Mouse (Mus musculus) small intestine, adult 2 months (tissue): ENCODE data around the gene Myt1l. TPM values are rescaled to one million over a fixed set of nuclear protein-coding genes. Genes with fewer than 3 reads are reported as not detected.

Experiments used
- H3K27ac ChIP-seq: fragments of 200-500 bp; 2 replicates; pipeline ENCODE4 v1.5.1; 2012; ENCODE audit warnings: low read depth, low read length, control low read depth, inconsistent platforms; ENCODE audit not compliant: insufficient read depth
- H3K27me3 ChIP-seq: fragments of 200-500 bp; 2 replicates; pipeline ENCODE4 v1.6.1; 2012; ENCODE audit warnings: mild to moderate bottlenecking, moderate library complexity, low read length, inconsistent platforms; ENCODE audit not compliant: control insufficient read depth, insufficient read depth
- H3K36me3 ChIP-seq: fragments of 200-500 bp; 2 replicates; pipeline ENCODE4 v1.6.1; 2012; ENCODE audit warnings: mild to moderate bottlenecking, low read length, control low read depth, inconsistent platforms; ENCODE audit not compliant: control insufficient read depth, insufficient read depth
- H3K4me1 ChIP-seq: fragments of 200-500 bp; 2 replicates; pipeline ENCODE4 v1.6.1; 2012; ENCODE audit warnings: low read length, inconsistent platforms, mixed read lengths; ENCODE audit not compliant: control insufficient read depth, insufficient read depth, insufficient read length
- H3K4me3 ChIP-seq: fragments of 200-500 bp; 2 replicates; pipeline ENCODE4 v1.5.1; 2012; ENCODE audit warnings: low read depth, mild to moderate bottlenecking, control low read depth, inconsistent platforms, low read length, moderate library complexity
- CTCF ChIP-seq: fragments of 200-500 bp; IDR thresholded peaks from 2 replicates; pipeline ENCODE4 v1.5.1; 2012; ENCODE audit warnings: low read depth, mild to moderate bottlenecking, control low read depth, inconsistent platforms, low read length, moderate library complexity, mixed read lengths; ENCODE audit not compliant: insufficient replicate concordance, insufficient read length; ENCODE audit errors: extremely low read depth
- POLR2A ChIP-seq: fragments of 200-500 bp; IDR thresholded peaks from 2 replicates; pipeline ENCODE4 v1.6.1; 2012; ENCODE audit warnings: low read depth, mild to moderate bottlenecking, control low read depth, inconsistent platforms, low read length, moderate library complexity
- WGBS: fragments of 180-500 bp; shearing (Covaris S2); methylation state at CpG from one replicate; pipeline ENCODE4 v1.1.7; 2018; 5-methylcytosine and 5-hydroxymethylcytosine counted together
- polyA plus RNA-seq: library from polyadenylated mRNA; depleted of rRNA; stranded (reverse); fragments of >200 nt; gene quantifications from 2 replicates; pipeline ENCODE4 v1.2.3, GENCODE M21; 2012

The Myt1l gene
- polyA plus RNA-seq, 1 experiment, result 0.38 TPM

DNA sequence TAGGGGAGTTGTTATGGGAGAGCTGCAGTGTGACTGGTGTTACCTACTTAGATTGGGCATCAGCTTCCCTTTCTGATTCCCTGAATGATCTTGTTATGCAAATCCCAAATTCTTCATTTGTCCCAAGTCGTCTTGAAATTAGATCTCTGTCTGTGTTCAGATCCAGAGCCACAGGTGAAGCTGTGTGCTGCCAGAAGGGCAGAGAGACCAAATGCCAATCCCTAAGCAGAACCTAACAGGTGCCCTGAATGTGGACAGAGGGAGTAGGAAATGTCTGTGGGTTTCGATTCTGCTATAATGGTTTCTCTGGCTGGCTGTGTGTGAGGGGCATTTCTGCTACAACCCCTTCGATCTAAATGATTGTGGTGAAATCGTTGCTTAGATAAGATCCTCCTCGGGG is 18.9 kb downstream of the Myt1l start:
- TF ChIP-seq POLR2A (no peak), CTCF (no peak)
- Histone ChIP-seq H3K27ac (no peak overlapping the region), H3K27me3 (no peaks in the 10 kb centered on the region), H3K4me1 (no peaks in the 10 kb centered on the region), H3K4me3 (no peak overlapping the region), H3K36me3 (no peaks in the 10 kb centered on the region)
- 64% methylated on average over 5 of the region's 5 CpGs for WGBS

DNA sequence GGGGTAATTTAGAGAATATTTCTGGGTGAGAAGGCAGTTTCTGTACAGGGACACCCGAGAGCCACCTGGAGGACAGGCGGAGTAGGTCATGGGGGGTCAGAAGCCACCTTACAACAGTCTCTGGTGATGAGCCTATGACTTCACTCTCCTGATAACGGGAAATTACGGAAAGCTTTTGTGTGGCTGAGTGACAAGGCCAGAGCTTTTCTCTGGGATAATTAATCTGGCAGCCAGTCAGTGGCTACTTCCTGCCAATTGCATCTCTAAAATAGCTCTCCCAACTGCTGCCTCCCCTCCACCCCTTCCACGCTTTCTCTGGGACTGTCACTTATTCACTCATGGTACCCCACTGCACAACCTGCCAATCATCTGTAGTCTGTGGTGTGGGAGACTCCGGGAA is 19.6 kb downstream of the Myt1l start:
- TF ChIP-seq POLR2A (no peak), CTCF (no peak)
- no peaks in the 10 kb centered on the region for H3K36me3 ChIP-seq
- H3K27me3 ChIP-seq, result no peaks in the 10 kb centered on the region
- no peaks in the 10 kb centered on the region for H3K4me1 ChIP-seq
- H3K27ac ChIP-seq, result no peak overlapping the region
- WGBS, result 59% methylated on average over 6 of the region's 6 CpGs
- no peak overlapping the region for H3K4me3 ChIP-seq

DNA sequence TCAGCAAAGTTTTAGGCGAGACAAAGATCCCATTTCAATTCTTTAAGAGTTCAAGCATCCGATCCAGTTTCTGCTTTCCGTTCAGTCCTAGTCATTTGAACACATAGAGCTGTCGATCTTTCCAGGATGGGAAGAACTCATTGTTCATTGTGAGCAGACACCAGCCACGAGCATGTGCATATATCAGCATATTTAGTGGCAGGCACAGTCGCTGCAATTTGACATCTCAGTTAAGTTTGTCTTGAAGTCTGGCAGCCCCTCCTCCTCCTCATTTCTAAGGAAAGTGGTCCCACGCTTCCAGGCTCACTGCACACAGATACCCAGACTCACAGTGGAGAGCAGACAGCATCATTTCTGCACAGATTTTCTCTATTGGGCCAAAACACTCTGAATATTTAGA is 25.0 kb downstream of the Myt1l start:
- H3K4me3 ChIP-seq, result no peak overlapping the region
- WGBS, result 64% methylated on average over 7 of the region's 7 CpGs

DNA sequence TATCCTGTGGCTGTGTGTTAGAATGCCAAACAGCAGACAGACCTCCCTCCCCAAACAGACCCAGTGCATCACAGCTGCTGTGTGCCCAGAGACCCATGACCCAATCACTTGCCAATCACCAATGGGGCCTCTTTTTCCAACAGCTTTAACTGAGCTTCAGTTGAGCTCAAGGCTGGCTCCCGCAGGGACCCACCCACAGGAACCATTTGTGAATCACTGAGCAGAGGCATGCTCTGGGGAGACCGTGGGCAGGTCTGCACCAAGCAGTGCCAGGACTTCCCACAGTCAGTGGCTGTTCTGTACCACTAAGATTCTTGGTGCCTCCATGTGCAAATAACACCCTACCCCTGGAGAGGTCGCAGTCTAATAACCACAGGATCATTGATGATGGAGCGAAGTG is 27.5 kb downstream of the Myt1l start:
- Histone ChIP-seq H3K4me1 (no peaks in the 10 kb centered on the region), H3K36me3 (no peaks in the 10 kb centered on the region), H3K4me3 (no peak overlapping the region), H3K27me3 (no peaks in the 10 kb centered on the region), H3K27ac (no peak overlapping the region)
- TF ChIP-seq CTCF (no peak), POLR2A (no peak)
- 62% methylated on average over 4 of the region's 4 CpGs for WGBS

More for the DNA sequence above, 25.0 kb downstream of the Myt1l start:
- no peaks in the 10 kb centered on the region for H3K27me3 ChIP-seq
- H3K27ac ChIP-seq, result no peak overlapping the region
- no peaks in the 10 kb centered on the region for H3K36me3 ChIP-seq
- TF ChIP-seq CTCF (no peak), POLR2A (no peak)
- no peaks in the 10 kb centered on the region for H3K4me1 ChIP-seq

DNA sequence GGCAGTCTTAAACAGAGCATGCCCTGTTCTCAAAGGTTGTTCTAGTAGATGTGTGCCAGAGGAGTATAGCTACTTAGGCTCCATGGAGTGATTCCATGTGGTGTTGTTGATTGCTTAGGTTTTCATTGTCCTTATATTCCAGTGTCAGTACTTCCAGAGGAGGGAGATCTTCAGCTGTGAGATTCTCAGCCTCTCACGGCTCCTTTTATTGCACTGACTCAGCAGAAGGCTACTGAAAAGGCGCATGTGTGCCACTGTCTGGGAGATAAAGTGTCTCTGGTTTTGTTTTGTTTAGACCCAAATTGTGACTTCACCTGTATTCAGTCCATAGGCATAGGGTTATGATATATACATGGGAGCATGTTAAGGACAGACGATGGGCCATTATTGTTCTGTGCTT is 28.2 kb downstream of the Myt1l start:
- no peaks in the 10 kb centered on the region for H3K4me1 ChIP-seq
- no peak overlapping the region for H3K27ac ChIP-seq
- no peak for TF ChIP-seq CTCF
- no peak for TF ChIP-seq POLR2A
- H3K36me3 ChIP-seq, result no peaks in the 10 kb centered on the region
- no peaks in the 10 kb centered on the region for H3K27me3 ChIP-seq
- WGBS, result 63% methylated on average over 3 of the region's 3 CpGs
- no peak overlapping the region for H3K4me3 ChIP-seq

DNA sequence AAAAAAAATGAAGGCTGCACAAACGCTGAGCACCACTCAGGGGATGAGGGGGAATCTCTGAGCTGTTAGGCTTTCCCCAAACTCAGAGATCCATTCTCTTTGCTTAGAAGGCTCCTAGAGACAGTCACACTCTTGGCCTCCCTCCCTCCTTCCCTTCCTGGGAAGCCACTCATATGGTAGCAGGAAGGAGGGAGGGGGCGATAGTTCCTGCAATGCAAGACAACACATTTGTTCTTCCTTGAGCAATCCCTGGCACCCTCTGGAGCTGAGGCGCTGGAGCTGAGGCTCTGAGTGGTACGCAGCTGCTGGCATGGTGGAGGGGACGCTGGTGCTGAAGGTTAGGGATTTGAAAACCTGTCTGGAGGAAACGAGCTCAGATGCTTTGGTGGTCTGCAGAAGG is 28.7 kb downstream of the Myt1l start:
- no peaks in the 10 kb centered on the region for H3K27me3 ChIP-seq
- WGBS, result 51% methylated on average over 6 of the region's 6 CpGs

DNA sequence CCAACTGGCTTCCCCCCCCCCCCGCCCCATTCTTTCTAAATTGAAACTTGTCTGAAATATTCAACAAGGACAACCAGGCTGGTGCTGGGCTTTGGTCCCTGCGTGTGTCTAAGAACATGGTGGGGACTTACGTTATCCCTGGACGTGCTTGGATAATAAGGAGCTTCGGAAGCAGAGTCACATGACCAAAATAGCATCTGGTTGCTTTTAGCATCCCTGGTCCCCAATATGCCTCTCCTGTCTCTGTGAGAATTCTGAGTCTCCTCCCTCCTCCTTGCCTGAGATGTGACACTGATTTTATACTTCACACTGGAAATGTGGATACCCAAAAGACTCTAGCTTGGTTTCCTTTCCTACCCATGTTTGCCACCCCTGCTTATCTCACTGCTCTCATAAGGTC is 31.6 kb downstream of the Myt1l start:
- Histone ChIP-seq H3K27ac (no peak overlapping the region), H3K4me3 (no peak overlapping the region), H3K4me1 (no peaks in the 10 kb centered on the region), H3K36me3 (no peaks in the 10 kb centered on the region), H3K27me3 (no peaks in the 10 kb centered on the region)
- 81% methylated on average over 5 of the region's 5 CpGs for WGBS
- TF ChIP-seq CTCF (no peak), POLR2A (no peak)

More for the DNA sequence above, 28.7 kb downstream of the Myt1l start:
- Histone ChIP-seq H3K27ac (no peak overlapping the region), H3K4me1 (no peaks in the 10 kb centered on the region), H3K4me3 (no peak overlapping the region), H3K36me3 (no peaks in the 10 kb centered on the region)
- TF ChIP-seq POLR2A (no peak), CTCF (no peak)

DNA sequence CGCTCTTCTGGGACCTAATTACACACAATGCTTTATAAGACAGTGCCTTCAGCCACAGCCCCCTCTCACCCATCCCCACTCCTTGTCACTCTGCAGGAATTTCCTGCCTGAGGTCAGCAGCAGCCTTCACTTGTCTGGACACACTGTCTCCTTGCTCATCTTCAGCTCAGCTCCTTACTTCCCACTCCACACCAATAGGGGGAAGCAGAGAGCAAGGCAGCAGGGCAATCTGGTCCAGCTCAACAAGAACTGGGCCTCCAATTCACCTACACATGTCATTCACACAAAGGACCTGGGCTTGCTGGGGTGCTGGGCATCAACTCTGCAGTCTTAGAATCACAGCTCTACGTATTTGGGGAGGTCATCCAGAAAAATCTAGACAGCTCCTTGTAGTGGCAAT is 33.0 kb downstream of the Myt1l start:
- no peak for TF ChIP-seq CTCF
- no peak for TF ChIP-seq POLR2A
- H3K4me1 ChIP-seq, result no peaks in the 10 kb centered on the region
- 88% methylated on average over 2 of the region's 2 CpGs for WGBS
- no peak overlapping the region for H3K4me3 ChIP-seq
- H3K27ac ChIP-seq, result no peak overlapping the region
- H3K27me3 ChIP-seq, result no peaks in the 10 kb centered on the region
- no peaks in the 10 kb centered on the region for H3K36me3 ChIP-seq
